Mouse (Mus musculus): ENCODE measurements at regions not wholly inside any gene's neighbourhood (a gene's known extent, or its start where the extent isn't known, plus 50 kb on each side); places are given as distances from the start of the nearest gene placed in this dataset.

DNA sequence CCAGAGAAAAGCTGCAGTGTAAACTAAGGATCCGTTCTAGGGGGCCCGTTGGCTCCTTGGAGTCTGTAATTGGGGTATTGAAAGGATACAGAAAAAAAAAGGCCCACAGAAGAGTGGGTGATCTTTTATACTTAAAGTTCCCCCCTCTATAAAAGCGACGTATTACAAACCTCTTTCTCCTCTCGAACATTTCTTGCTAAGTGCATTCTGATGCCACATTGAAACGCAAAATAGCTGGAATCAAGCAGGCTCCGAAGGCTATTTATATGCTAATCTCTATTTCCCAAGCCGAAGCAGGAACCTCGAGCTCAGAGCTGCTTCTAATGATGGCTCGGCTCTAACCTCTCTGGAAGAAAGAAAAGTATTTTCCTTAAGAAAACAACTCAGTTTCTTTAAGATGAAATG lies 117.8 kb upstream of the 4930535I16Rik start:
- Histone ChIP-seq H3K9ac (no peak overlapping the region), H3K27me3 (peaks cover 12% of the 10 kb centered on the region; the same call in 1 of the 2 replicates), H3K4me1 (peaks cover 8% of the 10 kb centered on the region; the same call in 1 of the 2 replicates), H3K36me3 (no peaks in the 10 kb centered on the region), H3K4me2 (replicated peaks) (no peak overlapping the region), H3K27ac (no peak overlapping the region), H3K9me3 (no peaks in the 10 kb centered on the region), H3K4me3 (no peak overlapping the region)
- no peak for ATAC-seq (ENCODE audit: insufficient number of reproducible peaks, insufficient read depth, low FRiP score, low TSS enrichment)
- 8% methylated on average over 10 of the region's 10 CpGs for WGBS

DNA sequence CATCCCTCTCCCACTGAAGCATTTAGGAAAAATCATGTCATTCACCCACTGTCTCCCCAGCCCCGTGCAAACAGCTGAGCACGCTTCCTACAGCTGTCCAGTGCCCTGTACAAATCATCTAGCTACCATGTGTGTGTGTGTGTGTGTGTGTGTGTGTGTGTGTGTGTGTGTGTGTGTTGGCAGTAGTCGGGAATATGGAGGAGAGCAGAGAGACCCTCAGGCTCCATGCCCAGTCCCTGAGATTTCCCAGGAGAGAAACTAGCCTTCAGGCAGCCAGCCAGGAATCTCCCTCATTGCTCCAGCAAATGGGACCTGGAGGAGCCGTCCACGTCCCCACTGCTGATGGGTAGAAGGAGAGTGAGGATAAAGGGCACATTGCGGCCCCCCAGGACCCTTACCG lies 117.4 kb upstream of the 4930535I16Rik start:
- Histone ChIP-seq H3K36me3 (no peaks in the 10 kb centered on the region), H3K4me2 (replicated peaks) (no peak overlapping the region), H3K27me3 (peaks cover 12% of the 10 kb centered on the region; the same call in 1 of the 2 replicates), H3K4me1 (peaks cover 8% of the 10 kb centered on the region; the same call in 1 of the 2 replicates), H3K4me3 (no peak overlapping the region), H3K9ac (no peak overlapping the region), H3K27ac (no peak overlapping the region), H3K9me3 (no peaks in the 10 kb centered on the region)
- no peak for ATAC-seq (ENCODE audit: insufficient number of reproducible peaks, insufficient read depth, low FRiP score, low TSS enrichment)
- 13% methylated on average over 6 of the region's 7 CpGs for WGBS

DNA sequence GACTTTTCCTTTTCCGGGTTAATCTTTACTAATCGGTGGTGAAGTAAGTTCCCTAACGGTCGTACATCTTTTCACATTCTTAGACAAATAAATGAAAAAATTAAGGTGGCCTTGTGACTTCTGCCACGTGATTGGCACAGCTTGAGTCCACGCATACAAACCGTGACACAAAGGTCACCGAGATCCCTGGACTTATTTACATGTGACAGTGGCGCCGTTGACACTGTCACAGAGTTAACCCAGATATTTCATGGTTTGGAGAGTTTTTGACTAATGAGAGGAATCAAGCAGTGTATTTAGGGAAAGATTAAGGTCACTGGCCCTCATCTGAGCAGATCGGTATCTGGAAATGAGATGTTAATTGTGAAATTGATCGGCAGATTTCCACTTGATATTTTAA lies 110.2 kb upstream of the 4930535I16Rik start:
- Histone ChIP-seq H3K27ac (no peak overlapping the region), H3K9me3 (no peaks in the 10 kb centered on the region), H3K9ac (no peak overlapping the region), H3K4me1 (no peaks in the 10 kb centered on the region), H3K36me3 (no peaks in the 10 kb centered on the region), H3K4me2 (replicated peaks) (no peak overlapping the region), H3K4me3 (no peak overlapping the region), H3K27me3 (0 out of 2 replicates have a peak, but pooled peaks cover 3% of the 10 kb centered on the region)
- no peak for ATAC-seq (ENCODE audit: insufficient number of reproducible peaks, insufficient read depth, low FRiP score, low TSS enrichment)
- WGBS: 84% methylated on average over 12 of the region's 12 CpGs

DNA sequence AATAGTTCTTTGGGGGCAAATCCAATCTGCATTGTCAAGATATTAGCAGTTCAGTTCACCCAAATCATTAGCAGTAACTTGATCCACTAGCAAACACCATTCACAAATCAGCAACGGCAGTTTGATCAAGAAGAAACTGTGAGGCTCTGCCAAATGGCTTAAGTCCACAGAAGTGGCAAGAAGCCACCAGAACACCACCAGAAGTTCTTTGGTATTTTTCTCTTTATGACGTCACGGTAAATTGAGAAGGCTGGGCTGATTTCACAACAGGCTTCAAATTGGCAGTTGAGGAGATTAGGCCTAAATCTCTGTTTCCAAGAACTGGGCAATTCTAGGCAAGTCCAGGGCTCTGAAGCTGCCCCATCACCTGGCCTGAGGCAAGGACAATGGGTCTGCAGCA lies 98.6 kb upstream of the 4930535I16Rik start:
- Histone ChIP-seq H3K4me2 (replicated peaks) (no peak overlapping the region), H3K9me3 (no peaks in the 10 kb centered on the region), H3K27ac (no peak overlapping the region), H3K4me3 (no peak overlapping the region), H3K9ac (no peak overlapping the region), H3K36me3 (no peaks in the 10 kb centered on the region), H3K27me3 (no peaks in the 10 kb centered on the region), H3K4me1 (no peaks in the 10 kb centered on the region)
- WGBS: 63% methylated on average over 3 of the region's 3 CpGs
- no peak for ATAC-seq (ENCODE audit: insufficient number of reproducible peaks, insufficient read depth, low FRiP score, low TSS enrichment)

DNA sequence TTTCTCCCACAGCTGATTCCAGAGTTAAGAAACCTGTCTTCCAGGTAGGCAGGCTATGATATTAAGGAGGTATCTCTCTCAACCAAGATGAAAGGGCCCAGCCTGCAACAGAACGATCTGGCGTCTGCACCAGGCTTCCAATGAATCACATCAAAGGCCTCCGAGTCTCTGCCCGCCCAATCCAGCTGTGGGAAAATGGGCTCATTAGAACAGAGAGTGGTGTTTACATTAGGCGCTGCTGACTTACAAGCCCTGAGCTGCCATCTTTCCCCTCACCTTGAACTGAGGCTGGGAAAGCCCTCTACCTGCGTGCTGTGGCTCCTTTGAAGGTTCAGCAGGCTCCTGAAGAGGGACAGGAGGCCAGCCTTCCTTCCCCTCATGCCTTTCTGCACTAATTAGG lies 97.5 kb upstream of the 4930535I16Rik start:
- ATAC-seq (ENCODE audit: insufficient number of reproducible peaks, insufficient read depth, low FRiP score, low TSS enrichment): no peak
- Histone ChIP-seq H3K27ac (no peak overlapping the region), H3K27me3 (no peaks in the 10 kb centered on the region), H3K9ac (no peak overlapping the region), H3K4me1 (no peaks in the 10 kb centered on the region), H3K4me2 (replicated peaks) (no peak overlapping the region), H3K9me3 (no peaks in the 10 kb centered on the region), H3K4me3 (no peak overlapping the region), H3K36me3 (no peaks in the 10 kb centered on the region)
- 55% methylated on average over 6 of the region's 6 CpGs for WGBS

DNA sequence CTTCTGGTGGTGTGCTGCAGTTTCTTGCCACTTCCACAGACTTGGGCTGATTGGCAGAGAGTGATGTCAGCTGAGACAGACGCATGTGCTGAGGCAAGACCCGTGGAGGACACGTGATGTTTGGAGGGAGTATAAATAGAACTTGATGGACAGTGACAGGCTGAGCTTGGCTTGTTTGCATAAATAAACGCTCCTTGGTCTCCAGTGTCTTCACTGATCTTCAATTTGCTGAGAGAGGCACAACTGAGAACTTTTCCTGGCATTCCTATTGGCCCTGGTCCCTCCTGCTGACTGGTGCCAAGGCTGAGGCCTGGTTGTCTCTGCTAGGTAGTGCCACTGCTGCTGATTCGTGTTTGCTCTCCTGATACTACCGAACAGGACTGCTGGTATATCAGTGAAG lies 94.6 kb upstream of the 4930535I16Rik start:
- Histone ChIP-seq H3K27me3 (no peaks in the 10 kb centered on the region), H3K9ac (no peak overlapping the region), H3K4me1 (no peaks in the 10 kb centered on the region), H3K4me2 (replicated peaks) (no peak overlapping the region), H3K9me3 (no peaks in the 10 kb centered on the region), H3K27ac (no peak overlapping the region), H3K36me3 (no peaks in the 10 kb centered on the region), H3K4me3 (no peak overlapping the region)
- ATAC-seq (ENCODE audit: insufficient number of reproducible peaks, insufficient read depth, low FRiP score, low TSS enrichment): no peak
- 67% methylated on average over 6 of the region's 6 CpGs for WGBS

DNA sequence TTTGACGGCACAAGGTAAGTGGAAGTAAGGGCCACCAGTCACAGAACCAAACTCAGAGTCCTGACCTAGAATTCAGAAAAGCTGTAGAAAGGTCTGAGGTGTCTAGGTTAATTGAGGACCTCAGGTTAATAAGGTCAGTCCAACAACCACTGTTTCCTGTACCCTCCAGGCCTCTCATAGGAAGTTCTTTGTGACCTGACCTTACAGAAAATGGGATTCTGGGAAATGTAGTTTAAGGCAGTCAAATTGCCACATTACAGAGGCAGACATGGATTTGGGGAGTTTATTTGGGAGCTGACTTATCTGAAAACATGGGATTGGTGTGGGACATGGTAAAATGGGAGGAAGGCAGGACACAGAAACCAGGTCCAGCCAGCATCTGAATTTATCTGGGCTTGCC lies 90.9 kb upstream of the 4930535I16Rik start:
- Histone ChIP-seq H3K4me3 (no peak overlapping the region), H3K36me3 (no peaks in the 10 kb centered on the region), H3K27me3 (no peaks in the 10 kb centered on the region), H3K4me2 (replicated peaks) (no peak overlapping the region), H3K4me1 (no peaks in the 10 kb centered on the region), H3K27ac (no peak overlapping the region), H3K9ac (no peak overlapping the region), H3K9me3 (no peaks in the 10 kb centered on the region)
- ATAC-seq (ENCODE audit: insufficient number of reproducible peaks, insufficient read depth, low FRiP score, low TSS enrichment): no peak
- 95% methylated on average over 1 of the region's 1 CpGs for WGBS

DNA sequence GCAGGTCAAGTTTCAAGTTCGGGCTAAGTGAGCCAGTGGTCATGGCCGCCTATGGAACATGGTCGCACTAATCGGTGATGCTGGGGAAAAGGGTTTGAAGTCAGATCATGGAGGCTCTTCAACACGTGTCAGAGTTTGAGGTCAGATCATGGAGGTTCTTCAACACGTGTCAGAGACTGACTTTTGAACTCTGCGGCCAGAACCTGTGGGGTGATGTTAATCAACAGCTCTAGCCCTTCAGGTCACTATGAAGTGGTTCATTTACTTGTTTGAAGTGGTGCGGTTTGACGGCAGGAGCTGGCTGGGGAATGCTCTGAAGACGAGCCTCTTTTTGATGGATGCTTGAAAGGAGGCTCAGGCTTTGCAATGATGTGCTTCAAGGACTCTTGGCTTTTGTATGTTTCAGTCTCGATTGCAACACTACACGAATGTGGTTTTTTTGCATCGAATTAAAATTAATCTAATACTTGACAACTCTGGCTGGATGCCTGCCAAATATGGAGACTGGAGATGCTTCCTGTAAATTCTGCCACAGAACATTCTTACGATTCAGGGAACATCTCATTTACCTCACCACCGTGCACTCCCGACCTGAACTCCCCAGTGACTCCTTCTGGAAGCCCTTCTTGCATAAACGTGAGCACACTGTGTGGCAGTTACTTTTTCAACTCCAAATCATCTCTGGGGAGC lies 87.9 kb upstream of the 4930535I16Rik start:
- Histone ChIP-seq H3K9me3 (no peaks in the 10 kb centered on the region), H3K27ac (no peak overlapping the region), H3K4me3 (no peak overlapping the region), H3K4me1 (no peaks in the 10 kb centered on the region), H3K27me3 (no peaks in the 10 kb centered on the region), H3K4me2 (replicated peaks) (no peak overlapping the region), H3K9ac (no peak overlapping the region), H3K36me3 (no peaks in the 10 kb centered on the region)
- no peak for ATAC-seq (ENCODE audit: insufficient number of reproducible peaks, insufficient read depth, low FRiP score, low TSS enrichment)
- 70% methylated on average over 17 of the region's 17 CpGs for WGBS

DNA sequence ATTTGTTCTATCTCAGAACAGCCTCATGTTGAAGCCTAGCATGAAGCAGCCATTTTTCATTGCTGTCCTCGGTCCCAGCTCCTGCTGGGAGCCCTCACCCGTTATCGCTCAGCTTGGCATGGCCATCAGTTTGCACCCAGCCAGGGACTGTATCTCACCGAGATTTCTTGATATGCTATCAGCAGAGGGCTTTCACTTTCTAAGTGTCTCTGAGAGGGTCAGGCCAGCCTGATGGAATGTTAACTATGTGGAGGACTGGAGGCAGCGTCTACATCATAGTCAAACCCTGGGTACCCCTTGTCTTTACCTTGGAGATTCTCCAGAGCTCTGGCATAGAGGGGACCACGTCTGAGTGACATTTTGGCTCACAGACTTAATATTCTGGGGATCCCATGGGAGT lies 84.9 kb upstream of the 4930535I16Rik start:
- Histone ChIP-seq H3K4me2 (replicated peaks) (no peak overlapping the region), H3K27ac (no peak overlapping the region), H3K9me3 (no peaks in the 10 kb centered on the region), H3K9ac (no peak overlapping the region), H3K36me3 (no peaks in the 10 kb centered on the region), H3K4me3 (no peak overlapping the region), H3K27me3 (no peaks in the 10 kb centered on the region), H3K4me1 (no peaks in the 10 kb centered on the region)
- 69% methylated on average over 6 of the region's 6 CpGs for WGBS
- ATAC-seq (ENCODE audit: insufficient number of reproducible peaks, insufficient read depth, low FRiP score, low TSS enrichment): no peak

DNA sequence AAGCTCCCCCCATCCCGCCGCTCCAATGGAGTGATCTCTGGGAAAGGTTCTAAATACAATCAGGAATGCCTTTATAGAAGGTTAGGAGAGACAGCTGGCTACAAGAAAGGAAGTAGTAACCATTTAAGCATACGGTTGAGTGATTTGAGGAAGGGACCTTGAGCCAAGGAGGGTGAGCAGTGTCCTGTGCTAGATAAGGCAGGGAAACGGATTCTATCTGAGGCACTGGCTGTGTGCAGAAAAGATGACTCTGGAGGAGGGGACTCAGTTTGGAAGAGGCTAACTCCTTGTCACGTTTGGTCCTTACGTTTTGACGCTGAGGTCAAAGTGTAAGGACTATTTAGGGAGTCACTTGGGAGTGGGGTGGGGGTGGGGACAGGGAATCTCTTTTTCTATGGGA lies 84.3 kb upstream of the 4930535I16Rik start:
- Histone ChIP-seq H3K4me3 (no peak overlapping the region), H3K27me3 (no peaks in the 10 kb centered on the region), H3K4me1 (no peaks in the 10 kb centered on the region), H3K9ac (no peak overlapping the region), H3K36me3 (no peaks in the 10 kb centered on the region), H3K9me3 (no peaks in the 10 kb centered on the region), H3K27ac (no peak overlapping the region), H3K4me2 (replicated peaks) (no peak overlapping the region)
- no peak for ATAC-seq (ENCODE audit: insufficient number of reproducible peaks, insufficient read depth, low FRiP score, low TSS enrichment)
- 73% methylated on average over 7 of the region's 7 CpGs for WGBS

DNA sequence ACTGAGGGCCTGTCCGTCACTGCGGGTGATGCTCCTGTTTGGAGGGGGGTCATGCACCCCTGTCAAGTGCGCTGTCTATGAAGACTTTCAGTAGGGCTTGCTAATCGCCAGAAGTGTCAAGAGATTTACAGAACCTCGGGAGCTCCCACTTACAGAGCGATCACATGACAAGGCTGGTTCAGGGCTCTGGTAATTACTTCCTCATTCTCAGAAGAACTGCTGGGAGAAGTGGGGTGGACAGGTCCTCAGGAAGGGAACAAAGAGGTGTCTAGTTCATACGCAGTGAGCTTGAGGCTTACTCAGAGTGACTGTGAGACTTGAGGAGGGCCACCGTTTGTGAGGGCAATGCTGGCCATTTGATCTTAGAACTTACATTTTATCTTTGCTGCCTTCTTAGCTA lies 78.0 kb upstream of the 4930535I16Rik start:
- Histone ChIP-seq H3K4me1 (peaks cover 9% of the 10 kb centered on the region; the same call in 1 of the 2 replicates), H3K4me3 (no peak overlapping the region), H3K4me2 (replicated peaks) (no peak overlapping the region), H3K36me3 (no peaks in the 10 kb centered on the region), H3K27ac (no peak overlapping the region), H3K27me3 (peaks cover 19% of the 10 kb centered on the region), H3K9ac (no peak overlapping the region), H3K9me3 (0 out of 2 replicates have a peak, but pooled peaks cover 3% of the 10 kb centered on the region)
- WGBS: 71% methylated on average over 8 of the region's 8 CpGs
- no peak for ATAC-seq (ENCODE audit: insufficient number of reproducible peaks, insufficient read depth, low FRiP score, low TSS enrichment)

DNA sequence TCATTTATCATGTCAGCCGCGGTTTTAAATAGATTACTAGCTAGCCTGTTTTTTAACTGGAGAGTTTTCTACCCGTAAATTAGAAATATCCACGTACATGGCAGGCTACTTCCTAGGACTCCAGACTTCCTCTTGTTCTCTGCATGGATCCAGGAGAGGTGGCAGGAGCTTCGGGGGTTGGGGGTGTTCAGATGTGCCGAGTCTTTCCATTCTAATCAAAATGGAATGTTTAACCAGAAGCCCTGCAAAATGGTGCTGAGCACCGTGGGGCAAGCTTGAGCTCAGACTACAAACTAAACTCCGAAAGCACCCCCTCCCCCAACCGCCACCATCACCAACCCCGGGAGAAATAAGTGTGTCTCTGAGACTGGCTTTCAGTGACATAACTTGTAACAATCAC lies 73.4 kb upstream of the 4930535I16Rik start:
- Histone ChIP-seq H3K4me1 (peaks cover 14% of the 10 kb centered on the region), H3K9me3 (0 out of 2 replicates have a peak, but pooled peaks cover 2% of the 10 kb centered on the region), H3K36me3 (no peaks in the 10 kb centered on the region), H3K4me2 (replicated peaks) (peak overlapping the region; percentile 79), H3K27me3 (peaks cover 37% of the 10 kb centered on the region), H3K4me3 (peak overlapping the region; percentile 33), H3K9ac (no peak overlapping the region), H3K27ac (no peak overlapping the region)
- no peak for ATAC-seq (ENCODE audit: insufficient number of reproducible peaks, insufficient read depth, low FRiP score, low TSS enrichment)
- 7% methylated on average over 10 of the region's 10 CpGs for WGBS

Data from embryonic facial prominence, embryonic 12.5 days (tissue).